Mouse (Mus musculus) embryonic facial prominence, embryonic 10.5 days (tissue): Measurements from ENCODE around the gene Znrd1. TPM values are rescaled to one million over a fixed set of nuclear protein-coding genes. Genes with fewer than 3 reads are reported as not detected.

ENCODE experiments used
- DNase-seq: peaks from one replicate; pipeline ENCODE4 v3.0.0-alpha.2; 2017; ENCODE audit warnings: low spot score
- H3K27ac ChIP-seq: fragments of 300-500 bp; sonication (generic); replicated peaks from 2 replicates; pipeline ENCODE4 v1.5.1; 2016; ENCODE audit warnings: mild to moderate bottlenecking
- H3K27me3 ChIP-seq: fragments of 300-500 bp; sonication (generic); replicated peaks from 2 replicates; pipeline ENCODE4 v1.6.1; 2016; ENCODE audit warnings: low read depth, mild to moderate bottlenecking; ENCODE audit not compliant: poor library complexity, severe bottlenecking
- H3K36me3 ChIP-seq: fragments of 300-500 bp; sonication (generic); replicated peaks from 2 replicates; pipeline ENCODE4 v1.6.1; 2016; ENCODE audit warnings: mild to moderate bottlenecking, moderate library complexity
- H3K4me1 ChIP-seq: fragments of 300-500 bp; sonication (generic); 2 replicates; pipeline ENCODE4 v1.6.1; 2016
- H3K4me3 ChIP-seq: fragments of 300-500 bp; sonication (generic); 2 replicates; pipeline ENCODE4 v1.5.1; 2016; ENCODE audit warnings: mild to moderate bottlenecking, moderate library complexity
- H3K9me3 ChIP-seq: fragments of 300-500 bp; sonication (generic); 2 replicates; pipeline ENCODE4 v1.6.1; 2016; ENCODE audit warnings: mild to moderate bottlenecking
- WGBS: fragments of 180-500 bp; shearing (Covaris S2); methylation state at CpG from one replicate; pipeline ENCODE4 v1.1.7; 2016; 5-methylcytosine and 5-hydroxymethylcytosine counted together
- polyA plus RNA-seq: library from polyadenylated mRNA; unstranded; fragments of >200 nt; fragmentation: Nextera tagmentation; extraction: Ambion mirVana; gene quantifications from 2 replicates; pipeline ENCODE4 v1.2.1, GENCODE M21; 2016

Znrd1 gene
- polyA plus RNA-seq, 1 experiment from 2014 or later, result 100 TPM

- 82% methylated on average over 2 of the region's 2 CpGs for WGBS
- Histone ChIP-seq H3K36me3 (no peaks in the 10 kb centered on the region), H3K4me3 (no peak overlapping the region), H3K27me3 (no peaks in the 10 kb centered on the region; the same call in 1 of the 2 replicates), H3K9me3 (no peaks in the 10 kb centered on the region), H3K4me1 (no peaks in the 10 kb centered on the region), H3K27ac (no peak overlapping the region)
- DNase-seq, result no peak
Observed at GRCm38 (mm10) chr17:36931806-36932205, 26.6 kb downstream of the Znrd1 start.

GRCm38 (mm10) chr17:36931130-36931529 is 27.2 kb downstream of the Znrd1 start:
- H3K4me3 ChIP-seq, result no peak overlapping the region

GRCm38 (mm10) chr17:36930233-36930632 is 28.1 kb downstream of the Znrd1 start:
- WGBS, result 77% methylated on average over 6 of the region's 6 CpGs
- H3K9me3 ChIP-seq, result no peaks in the 10 kb centered on the region
- no peak overlapping the region for H3K27ac ChIP-seq

More at GRCm38 (mm10) chr17:36931130-36931529, 27.2 kb downstream of the Znrd1 start:
- H3K27ac ChIP-seq, result no peak overlapping the region
- no peaks in the 10 kb centered on the region for H3K4me1 ChIP-seq
- no peaks in the 10 kb centered on the region for H3K9me3 ChIP-seq
- H3K27me3 ChIP-seq, result no peaks in the 10 kb centered on the region
- WGBS, result 86% methylated on average over 4 of the region's 4 CpGs
- H3K36me3 ChIP-seq, result no peaks in the 10 kb centered on the region
- no peak for DNase-seq

GRCm38 (mm10) chr17:36929236-36929932 is 29.0 kb downstream of the Znrd1 start:
- H3K4me1 ChIP-seq, result no peaks in the 10 kb centered on the region
- H3K4me3 ChIP-seq, result no peak overlapping the region
- no peaks in the 10 kb centered on the region for H3K36me3 ChIP-seq
- no peak overlapping the region for H3K27ac ChIP-seq
- no peaks in the 10 kb centered on the region for H3K9me3 ChIP-seq
- DNase-seq, result no peak
- 79% methylated on average over 12 of the region's 12 CpGs for WGBS
- H3K27me3 ChIP-seq, result no peaks in the 10 kb centered on the region

More at GRCm38 (mm10) chr17:36930233-36930632, 28.1 kb downstream of the Znrd1 start:
- H3K36me3 ChIP-seq, result no peaks in the 10 kb centered on the region
- no peak overlapping the region for H3K4me3 ChIP-seq
- no peak for DNase-seq
- H3K4me1 ChIP-seq, result no peaks in the 10 kb centered on the region
- no peaks in the 10 kb centered on the region for H3K27me3 ChIP-seq

GRCm38 (mm10) chr17:36927496-36928120 is 30.8 kb downstream of the Znrd1 start:
- H3K27ac ChIP-seq, result no peak overlapping the region
- WGBS, result 50% methylated on average over 10 of the region's 10 CpGs
- H3K4me1 ChIP-seq, result no peaks in the 10 kb centered on the region
- H3K9me3 ChIP-seq, result no peaks in the 10 kb centered on the region
- no peak overlapping the region for H3K4me3 ChIP-seq
- H3K36me3 ChIP-seq, result no peaks in the 10 kb centered on the region
- DNase-seq, result no peak
- H3K27me3 ChIP-seq, result no peaks in the 10 kb centered on the region

- H3K36me3 ChIP-seq, result no peaks in the 10 kb centered on the region
Observed at GRCm38 (mm10) chr17:36923491-36923890, 34.9 kb downstream of the Znrd1 start.

GRCm38 (mm10) chr17:36922715-36923114 is 35.6 kb downstream of the Znrd1 start:
- Histone ChIP-seq H3K4me1 (no peaks in the 10 kb centered on the region), H3K36me3 (no peaks in the 10 kb centered on the region), H3K27me3 (no peaks in the 10 kb centered on the region), H3K27ac (no peak overlapping the region), H3K4me3 (no peak overlapping the region), H3K9me3 (no peaks in the 10 kb centered on the region)
- DNase-seq, result no peak
- WGBS, result 86% methylated on average over 4 of the region's 4 CpGs

More at GRCm38 (mm10) chr17:36923491-36923890, 34.9 kb downstream of the Znrd1 start:
- H3K4me3 ChIP-seq, result no peak overlapping the region
- no peaks in the 10 kb centered on the region for H3K9me3 ChIP-seq
- no peaks in the 10 kb centered on the region for H3K4me1 ChIP-seq
- no peak for DNase-seq
- H3K27ac ChIP-seq, result no peak overlapping the region
- 70% methylated on average over 4 of the region's 4 CpGs for WGBS
- H3K27me3 ChIP-seq, result no peaks in the 10 kb centered on the region

DNA sequence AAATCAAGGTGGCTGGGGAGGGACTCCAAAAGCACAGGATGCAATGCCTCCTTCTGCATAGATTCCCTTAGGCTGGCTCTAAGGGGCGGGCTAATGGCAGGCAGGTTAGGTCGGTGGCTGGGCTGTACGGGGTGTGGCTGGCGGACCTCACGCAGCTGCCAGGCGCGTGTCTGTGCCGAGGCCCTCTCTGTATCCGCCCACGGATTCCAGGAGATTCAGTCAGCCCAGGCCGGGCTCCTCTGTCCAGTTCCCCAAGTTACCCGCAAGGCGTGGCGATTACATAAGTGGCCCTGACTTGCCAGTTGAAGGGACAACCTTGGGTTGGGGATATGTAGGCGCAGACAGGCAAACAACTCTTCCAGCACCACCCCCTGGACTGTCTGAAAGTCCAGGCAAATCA is 38.1 kb downstream of the Znrd1 start:
- Histone ChIP-seq H3K27me3 (no peaks in the 10 kb centered on the region), H3K36me3 (no peaks in the 10 kb centered on the region), H3K4me1 (no peaks in the 10 kb centered on the region), H3K4me3 (no peak overlapping the region), H3K9me3 (no peaks in the 10 kb centered on the region), H3K27ac (no peak overlapping the region)
- 52% methylated on average over 15 of the region's 15 CpGs for WGBS
- no peak for DNase-seq

- DNase-seq, result peak; percentile 69
- H3K36me3 ChIP-seq, result no peaks in the 10 kb centered on the region
- H3K4me1 ChIP-seq, result no peaks in the 10 kb centered on the region
- no peak overlapping the region for H3K4me3 ChIP-seq
- no peaks in the 10 kb centered on the region for H3K27me3 ChIP-seq
- H3K9me3 ChIP-seq, result no peaks in the 10 kb centered on the region
- H3K27ac ChIP-seq, result no peak overlapping the region
- 15% methylated on average over 9 of the region's 9 CpGs for WGBS
Observed at GRCm38 (mm10) chr17:36915076-36915475, 43.3 kb downstream of the Znrd1 start.

- Histone ChIP-seq H3K4me3 (no peak overlapping the region), H3K36me3 (no peaks in the 10 kb centered on the region), H3K27ac (no peak overlapping the region), H3K9me3 (no peaks in the 10 kb centered on the region), H3K4me1 (no peaks in the 10 kb centered on the region), H3K27me3 (no peaks in the 10 kb centered on the region)
- 15% methylated on average over 2 of the region's 2 CpGs for WGBS
- DNase-seq, result peak; percentile 68
Observed at GRCm38 (mm10) chr17:36914108-36914507, 44.3 kb downstream of the Znrd1 start.

DNA sequence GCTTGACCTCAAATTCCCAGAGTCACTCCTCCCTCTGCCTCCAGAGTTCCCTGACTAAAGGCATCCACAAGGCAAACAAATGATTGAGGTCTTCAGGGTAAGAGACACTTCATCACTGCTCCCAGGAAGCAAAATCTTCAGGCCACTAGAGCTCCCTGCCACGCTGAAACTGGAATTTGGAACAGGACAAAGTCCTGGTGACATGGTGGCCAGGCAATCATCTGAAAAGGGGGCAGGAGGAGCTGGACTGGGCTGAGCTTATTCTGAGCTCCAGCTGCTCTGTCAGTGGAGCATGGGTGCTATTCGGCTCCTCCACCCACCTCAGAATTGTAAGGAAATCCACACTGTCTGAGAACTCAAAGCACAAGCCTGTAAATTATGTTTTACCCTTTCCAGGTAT is 46.3 kb downstream of the Znrd1 start:
- H3K9me3 ChIP-seq, result no peaks in the 10 kb centered on the region
- no peaks in the 10 kb centered on the region for H3K27me3 ChIP-seq
- no peak for DNase-seq
- H3K4me3 ChIP-seq, result no peak overlapping the region
- H3K27ac ChIP-seq, result no peak overlapping the region
- no peaks in the 10 kb centered on the region for H3K4me1 ChIP-seq
- no peaks in the 10 kb centered on the region for H3K36me3 ChIP-seq
- 67% methylated on average over 2 of the region's 2 CpGs for WGBS

DNA sequence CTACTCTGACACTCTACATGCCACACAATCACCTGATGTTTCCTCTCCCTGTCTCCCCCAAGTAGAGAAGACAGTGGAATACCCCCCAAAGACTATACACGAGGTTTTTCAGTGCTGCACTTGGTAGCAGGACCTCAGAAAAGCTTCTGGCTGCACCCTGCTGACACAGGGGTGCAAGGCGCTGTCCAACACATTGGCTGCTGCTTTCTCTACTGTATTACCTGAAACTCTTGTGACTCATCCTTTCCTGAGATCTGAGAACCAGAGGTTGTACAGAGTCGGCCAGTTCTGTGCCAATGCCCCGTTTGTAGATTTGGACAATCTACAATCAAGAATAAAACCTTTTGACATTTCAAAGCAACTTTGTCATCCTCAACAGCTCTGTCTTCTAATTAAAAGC is 48.6 kb downstream of the Znrd1 start:
- H3K27me3 ChIP-seq, result no peaks in the 10 kb centered on the region
- H3K9me3 ChIP-seq, result no peaks in the 10 kb centered on the region
- no peaks in the 10 kb centered on the region for H3K36me3 ChIP-seq
- 61% methylated on average over 4 of the region's 4 CpGs for WGBS
- no peak overlapping the region for H3K27ac ChIP-seq
- no peaks in the 10 kb centered on the region for H3K4me1 ChIP-seq
- DNase-seq, result no peak
- no peak overlapping the region for H3K4me3 ChIP-seq

GRCm38 (mm10) chr17:36908235-36908634 is 50.1 kb downstream of the Znrd1 start:
- no peaks in the 10 kb centered on the region for H3K4me1 ChIP-seq
- no peaks in the 10 kb centered on the region for H3K27me3 ChIP-seq
- H3K36me3 ChIP-seq, result no peaks in the 10 kb centered on the region
- no peak overlapping the region for H3K4me3 ChIP-seq
- 57% methylated on average over 1 of the region's 1 CpGs for WGBS
- DNase-seq, result no peak
- no peak overlapping the region for H3K27ac ChIP-seq
- H3K9me3 ChIP-seq, result no peaks in the 10 kb centered on the region
